Mouse (Mus musculus): ENCODE results near the gene Psmb4. TPM values are rescaled to one million over a fixed set of nuclear protein-coding genes. Genes with fewer than 3 reads are reported as not detected.
"Not testable (repeated sequence)": the region's sequence is repeated elsewhere in the genome, so short reads cannot be mapped to it uniquely, and the experiment has no call there.

Gene Psmb4
- polyA plus RNA-seq, 1 experiment from 2014 or later: 249 TPM

- 31% methylated on average over 7 of the region's 7 CpGs for WGBS
- H3K4me2 ChIP-seq (replicated peaks; ENCODE audit: low read depth, low read length); H3K27me3 ChIP-seq (replicated peaks; ENCODE audit: insufficient read depth, low read length); H3K9me3 ChIP-seq (ENCODE audit: low read length); H3K4me3 ChIP-seq (ENCODE audit: low read depth, low read length); H3K9ac ChIP-seq (replicated peaks; ENCODE audit: low read depth); H3K36me3 ChIP-seq (ENCODE audit: insufficient read depth, low read length); H3K4me1 ChIP-seq (ENCODE audit: insufficient read depth, low read depth, low read length): not testable (repeated sequence)
- DNase-seq (ENCODE audit: low spot score) (peak; percentile 92), ATAC-seq (peak; percentile 27)
- peak overlapping the region; percentile 95 for H3K27ac ChIP-seq (ENCODE audit: low read length)
- peak; percentile 49; the same call in 1 of the 2 replicates for TF ChIP-seq EP300 (IDR thresholded peaks at IDR 0.05)
These were observed 43.9 kb upstream of the Psmb4 start for GRCm38 (mm10) chr3:94930386-94931266.

- 81% methylated on average over 2 of the region's 4 CpGs for WGBS
- H3K4me2 ChIP-seq (replicated peaks; ENCODE audit: low read depth, low read length); H3K9me3 ChIP-seq (ENCODE audit: low read length); ATAC-seq; H3K36me3 ChIP-seq (ENCODE audit: insufficient read depth, low read length); H3K27me3 ChIP-seq (replicated peaks; ENCODE audit: insufficient read depth, low read length); H3K4me3 ChIP-seq (ENCODE audit: low read depth, low read length); DNase-seq (ENCODE audit: low spot score); H3K4me1 ChIP-seq (ENCODE audit: insufficient read depth, low read depth, low read length); H3K27ac ChIP-seq (ENCODE audit: low read length); H3K9ac ChIP-seq (replicated peaks; ENCODE audit: low read depth): not testable (repeated sequence)
These were observed 42.2 kb upstream of the Psmb4 start for GRCm38 (mm10) chr3:94928979-94929378.

- peak; percentile 55 for DNase-seq (ENCODE audit: low spot score)
- not testable (repeated sequence) for H3K27me3 ChIP-seq (replicated peaks; ENCODE audit: insufficient read depth, low read length); H3K27ac ChIP-seq (ENCODE audit: low read length); H3K9me3 ChIP-seq (ENCODE audit: low read length); H3K36me3 ChIP-seq (ENCODE audit: insufficient read depth, low read length); H3K4me1 ChIP-seq (ENCODE audit: insufficient read depth, low read depth, low read length); H3K4me3 ChIP-seq (ENCODE audit: low read depth, low read length); ATAC-seq; H3K4me2 ChIP-seq (replicated peaks; ENCODE audit: low read depth, low read length); H3K9ac ChIP-seq (replicated peaks; ENCODE audit: low read depth)
- 32% methylated on average over 4 of the region's 4 CpGs for WGBS
These were observed 39.6 kb upstream of the Psmb4 start for GRCm38 (mm10) chr3:94926301-94926736.

- Histone ChIP-seq H3K27me3 (replicated peaks; ENCODE audit: insufficient read depth, low read length) (no peaks in the 10 kb centered on the region), H3K4me2 (replicated peaks; ENCODE audit: low read depth, low read length) (no peak overlapping the region), H3K9me3 (ENCODE audit: low read length) (no peaks in the 10 kb centered on the region), H3K4me3 (ENCODE audit: low read depth, low read length) (no peak overlapping the region), H3K36me3 (ENCODE audit: insufficient read depth, low read length) (no peaks in the 10 kb centered on the region), H3K4me1 (ENCODE audit: insufficient read depth, low read depth, low read length) (no peaks in the 10 kb centered on the region), H3K27ac (ENCODE audit: low read length) (no peak overlapping the region), H3K9ac (replicated peaks; ENCODE audit: low read depth) (no peak overlapping the region)
- DNase-seq (ENCODE audit: low spot score) (no peak), ATAC-seq (no peak)
- TF ChIP-seq CTCF (IDR thresholded peaks at IDR 0.05) (no peak), EP300 (IDR thresholded peaks at IDR 0.05) (no peak)
- WGBS: 44% methylated on average over 8 of the region's 8 CpGs
These were observed 37.9 kb upstream of the Psmb4 start for GRCm38 (mm10) chr3:94924688-94925087.

- 42% methylated on average over 3 of the region's 3 CpGs for WGBS
- H3K9ac ChIP-seq (replicated peaks; ENCODE audit: low read depth): no peak overlapping the region
- DNase-seq (ENCODE audit: low spot score): peak; percentile 36
- ATAC-seq: no peak
- H3K27ac ChIP-seq (ENCODE audit: low read length): peak overlapping the region; percentile 9; the same call in 1 of the 2 replicates
- H3K4me2 ChIP-seq (replicated peaks; ENCODE audit: low read depth, low read length): no peak overlapping the region
- H3K4me1 ChIP-seq (ENCODE audit: insufficient read depth, low read depth, low read length): no peaks in the 10 kb centered on the region; the same call in 1 of the 2 replicates
- no peak for TF ChIP-seq EP300 (IDR thresholded peaks at IDR 0.05)
- no peak for TF ChIP-seq CTCF (IDR thresholded peaks at IDR 0.05)
- H3K27me3 ChIP-seq (replicated peaks; ENCODE audit: insufficient read depth, low read length): no peaks in the 10 kb centered on the region
- H3K4me3 ChIP-seq (ENCODE audit: low read depth, low read length): no peak overlapping the region
- H3K36me3 ChIP-seq (ENCODE audit: insufficient read depth, low read length): no peaks in the 10 kb centered on the region
- no peaks in the 10 kb centered on the region for H3K9me3 ChIP-seq (ENCODE audit: low read length)
These were observed 35.6 kb upstream of the Psmb4 start for GRCm38 (mm10) chr3:94922333-94922732.

- no peak overlapping the region for H3K9ac ChIP-seq (replicated peaks; ENCODE audit: low read depth)
- TF ChIP-seq CTCF (IDR thresholded peaks at IDR 0.05): no peak
- TF ChIP-seq EP300 (IDR thresholded peaks at IDR 0.05): no peak
These were observed 34.3 kb upstream of the Psmb4 start for GRCm38 (mm10) chr3:94921104-94921503.

More at GRCm38 (mm10) chr3:94921104-94921503, 34.3 kb upstream of the Psmb4 start:
- H3K36me3 ChIP-seq (ENCODE audit: insufficient read depth, low read length): no peaks in the 10 kb centered on the region
- H3K4me2 ChIP-seq (replicated peaks; ENCODE audit: low read depth, low read length): no peak overlapping the region
- no peak for DNase-seq (ENCODE audit: low spot score)
- H3K9me3 ChIP-seq (ENCODE audit: low read length): no peaks in the 10 kb centered on the region
- H3K27ac ChIP-seq (ENCODE audit: low read length): no peak overlapping the region
- no peak for ATAC-seq
- H3K4me1 ChIP-seq (ENCODE audit: insufficient read depth, low read depth, low read length): no peaks in the 10 kb centered on the region; the same call in 1 of the 2 replicates
- WGBS: 43% methylated on average over 3 of the region's 3 CpGs
- no peak overlapping the region for H3K4me3 ChIP-seq (ENCODE audit: low read depth, low read length)
- H3K27me3 ChIP-seq (replicated peaks; ENCODE audit: insufficient read depth, low read length): no peaks in the 10 kb centered on the region
